ENCODE assay signal across 8 mouse cellular contexts in the genomic region with DNA sequence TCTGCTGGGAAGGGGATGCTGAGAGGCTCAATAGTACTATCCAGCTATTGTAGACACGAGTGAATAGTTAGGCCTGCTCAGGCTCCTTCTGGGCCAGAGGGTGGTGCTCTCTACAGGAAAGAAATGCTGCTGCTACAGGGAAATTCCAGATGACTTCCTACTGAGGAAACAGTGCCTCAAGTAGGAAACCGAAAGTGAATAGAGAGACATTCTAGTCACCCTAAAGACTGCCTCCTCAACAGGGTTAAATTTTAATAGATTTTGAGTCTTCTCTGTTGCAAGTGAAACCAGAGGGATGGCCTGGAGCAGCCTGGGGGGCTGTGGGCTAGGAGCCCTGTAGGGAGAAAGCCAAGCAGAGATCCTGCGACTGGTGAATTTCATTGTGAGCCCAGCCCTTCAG. TPM values are rescaled to one million over a fixed set of nuclear protein-coding genes. Genes with fewer than 3 reads are reported as not detected.
DNase-seq lines count a peak whose midpoint lies in the region; TF ChIP-seq lines count a peak whose summit lies in the region.

No protein-coding gene starts in this region.

- DNase-seq in gastrocnemius, adult 2 months, result peak; percentile 36
- no peak for DNase-seq in gastrocnemius, postnatal 14 days
- peak; percentile 30 to 32 for DNase-seq in kidney, adult 8-10 months
- DNase-seq in lung, postnatal 36 days, result peak; percentile 58
- no peak for DNase-seq in testis, postnatal 14 days (ENCODE audit: low spot score)
- DNase-seq in ovary, adult 18-20 months (ENCODE audit: low spot score), result no peak
- DNase-seq in cerebellum, postnatal 10 days, result no peak

- TF ChIP-seq CTCF in gastrocnemius, adult 2 months (IDR thresholded peaks at IDR 0.05), result peak; percentile 50

- intact Hi-C loops in gastrocnemius, adult 2 months (cut with DNase I), result no loop called here
- intact Hi-C loops in gastrocnemius, postnatal 14 days (cut with DNase I; ENCODE audit: low total_unique reads), result no loop called here

- H3K4me3 ChIP-seq in gastrocnemius, adult 2 months, result peak overlapping the region; percentile 97
- peak overlapping the region; percentile 97 for H3K4me3 ChIP-seq in brown adipose tissue, adult 24 weeks (ENCODE audit: insufficient read depth, low read depth, low read length)

- peak overlapping the region; percentile 92 for H3K27ac ChIP-seq in gastrocnemius, adult 2 months
- peak overlapping the region; percentile 90 for H3K27ac ChIP-seq in brown adipose tissue, adult 24 weeks (replicated peaks; ENCODE audit: low read depth, low read length)

- 0 out of 2 replicates have a peak, but pooled peaks cover 3% of the 10 kb centered on the region for H3K4me1 ChIP-seq in brown adipose tissue, adult 24 weeks (ENCODE audit: control insufficient read depth, insufficient read depth, insufficient read length, low read length)

RNA-seq across cellular contexts. Expression of gene Parp14, which starts 2.2 kb away (rescaled TPM):
- total RNA-seq in gastrocnemius, adult 2 months (2021), result 1 to 10 TPM; 2.9 to 4.4 TPM
- 1 to 10 TPM; 3.0 to 3.3 TPM for total RNA-seq in gastrocnemius, postnatal 14 days (2021)
- 4.6 and 5.4 TPM in 2 replicates for polyA plus RNA-seq in brown adipose tissue, adult 24 weeks (2012; ENCODE audit: insufficient read depth, insufficient read length, missing spikeins)

Comparison
In these comparisons a context has a peak if more than half of its experiments do, and no peak if none do; other contexts are left out.
1. DNase-seq: peak in gastrocnemius, adult 2 months (single experiment), kidney, adult 8-10 months (2 of 2) and lung, postnatal 36 days (single experiment); none in gastrocnemius, postnatal 14 days (single experiment), testis, postnatal 14 days (single experiment), ovary, adult 18-20 months (single experiment) and cerebellum, postnatal 10 days (0 of 2).